Mouse (Mus musculus): Measurements from ENCODE around the gene Dnaic2. TPM values are rescaled to one million over a fixed set of nuclear protein-coding genes. Genes with fewer than 3 reads are reported as not detected.

Dnaic2 gene
- polyA plus RNA-seq, 1 experiment from 2014 or later: not detected

DNA sequence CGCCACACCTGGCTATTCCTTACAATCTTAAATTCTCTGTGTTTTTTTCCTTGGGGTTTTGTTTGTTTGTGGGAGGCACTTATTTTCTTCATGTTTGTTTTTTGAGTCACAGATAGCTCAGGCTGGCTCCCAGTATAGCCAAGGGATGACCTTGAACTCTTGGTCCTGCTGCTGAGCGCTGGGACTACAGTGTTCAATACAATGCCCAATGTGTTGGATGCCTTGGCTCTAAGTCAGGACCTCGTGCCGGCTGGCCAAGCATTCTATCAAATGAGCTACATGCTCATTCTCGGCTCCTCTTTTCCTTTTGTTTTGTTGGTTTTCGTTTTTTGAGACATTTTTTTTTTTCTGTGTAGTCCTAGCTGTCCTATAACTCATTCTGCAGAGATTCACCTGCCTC lies 33.8 kb upstream of the Dnaic2 start:
- WGBS: 83% methylated on average over 6 of the region's 6 CpGs
- no peak for DNase-seq (ENCODE audit: low spot score)
- Histone ChIP-seq H3K4me2 (no peak overlapping the region), H3K4me1 (replicated peaks; ENCODE audit: control insufficient read depth, insufficient read depth, low read length) (peaks cover 3% of the 10 kb centered on the region), H3K27ac (ENCODE audit: low read depth, low read length) (no peak overlapping the region), H3K9me3 (ENCODE audit: control insufficient read depth, low read length) (no peaks in the 10 kb centered on the region), H3K4me3 (ENCODE audit: low read depth, low read length) (no peak overlapping the region), H3K9ac (ENCODE audit: low read depth, low read length) (no peak overlapping the region), H3K36me3 (ENCODE audit: control insufficient read depth, insufficient read depth, low read length) (no peaks in the 10 kb centered on the region), H3K27me3 (replicated peaks; ENCODE audit: control insufficient read depth, insufficient read depth, low read length) (no peaks in the 10 kb centered on the region)
- no peak for ATAC-seq (replicated peaks; ENCODE audit: low FRiP score)

DNA sequence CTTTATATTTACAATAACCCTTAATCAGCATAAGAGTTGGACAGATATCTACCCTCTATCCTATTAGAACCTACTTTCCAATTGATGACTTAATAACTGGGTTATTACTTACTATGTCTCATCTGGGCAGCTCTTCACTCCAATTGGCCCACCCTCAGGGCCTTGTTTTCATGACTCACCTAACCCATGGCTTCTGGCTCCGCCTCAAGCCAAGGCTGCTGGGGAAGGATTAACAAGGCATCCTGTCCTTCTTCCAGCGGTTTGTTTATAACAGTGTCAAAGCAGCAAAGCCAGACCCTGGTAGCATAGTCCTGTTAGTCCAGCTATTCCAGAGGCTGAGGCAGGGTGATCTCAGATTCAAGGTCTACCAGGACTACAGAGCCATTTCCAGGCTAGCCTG lies 32.8 kb upstream of the Dnaic2 start:
- Histone ChIP-seq H3K4me1 (replicated peaks; ENCODE audit: control insufficient read depth, insufficient read depth, low read length) (peaks cover 3% of the 10 kb centered on the region), H3K9ac (ENCODE audit: low read depth, low read length) (no peak overlapping the region), H3K27ac (ENCODE audit: low read depth, low read length) (no peak overlapping the region), H3K9me3 (ENCODE audit: control insufficient read depth, low read length) (no peaks in the 10 kb centered on the region), H3K36me3 (ENCODE audit: control insufficient read depth, insufficient read depth, low read length) (no peaks in the 10 kb centered on the region), H3K27me3 (replicated peaks; ENCODE audit: control insufficient read depth, insufficient read depth, low read length) (no peaks in the 10 kb centered on the region), H3K4me2 (no peak overlapping the region), H3K4me3 (ENCODE audit: low read depth, low read length) (no peak overlapping the region)
- DNase-seq (ENCODE audit: low spot score): no peak
- ATAC-seq (replicated peaks; ENCODE audit: low FRiP score): no peak
- WGBS: 70% methylated on average over 2 of the region's 2 CpGs

DNA sequence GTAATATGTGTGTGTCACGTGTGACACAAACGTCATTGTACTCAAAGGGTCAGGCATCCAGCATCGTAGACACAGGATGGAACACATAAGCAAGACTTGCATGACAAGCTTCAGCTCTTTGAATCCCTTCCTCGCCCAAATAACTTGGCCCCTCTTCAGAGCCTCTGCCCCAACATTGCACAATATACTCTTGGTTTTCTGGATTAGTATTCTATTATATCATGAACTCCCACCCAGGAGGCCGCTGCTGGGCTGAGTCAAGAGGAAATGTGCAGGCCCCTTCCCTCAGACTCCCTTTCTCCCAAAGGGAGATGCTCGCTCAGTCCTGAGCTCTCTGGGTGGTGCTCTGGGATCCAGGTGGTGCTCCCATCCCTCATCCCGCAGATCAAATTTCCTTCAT lies 28.7 kb upstream of the Dnaic2 start:
- Histone ChIP-seq H3K9ac (ENCODE audit: low read depth, low read length) (no peak overlapping the region), H3K4me1 (replicated peaks; ENCODE audit: control insufficient read depth, insufficient read depth, low read length) (no peaks in the 10 kb centered on the region), H3K4me2 (no peak overlapping the region), H3K27me3 (replicated peaks; ENCODE audit: control insufficient read depth, insufficient read depth, low read length) (no peaks in the 10 kb centered on the region), H3K4me3 (ENCODE audit: low read depth, low read length) (no peak overlapping the region), H3K27ac (ENCODE audit: low read depth, low read length) (no peak overlapping the region), H3K9me3 (ENCODE audit: control insufficient read depth, low read length) (no peaks in the 10 kb centered on the region), H3K36me3 (ENCODE audit: control insufficient read depth, insufficient read depth, low read length) (no peaks in the 10 kb centered on the region)
- 88% methylated on average over 7 of the region's 7 CpGs for WGBS
- no peak for DNase-seq (ENCODE audit: low spot score)
- no peak for ATAC-seq (replicated peaks; ENCODE audit: low FRiP score)

DNA sequence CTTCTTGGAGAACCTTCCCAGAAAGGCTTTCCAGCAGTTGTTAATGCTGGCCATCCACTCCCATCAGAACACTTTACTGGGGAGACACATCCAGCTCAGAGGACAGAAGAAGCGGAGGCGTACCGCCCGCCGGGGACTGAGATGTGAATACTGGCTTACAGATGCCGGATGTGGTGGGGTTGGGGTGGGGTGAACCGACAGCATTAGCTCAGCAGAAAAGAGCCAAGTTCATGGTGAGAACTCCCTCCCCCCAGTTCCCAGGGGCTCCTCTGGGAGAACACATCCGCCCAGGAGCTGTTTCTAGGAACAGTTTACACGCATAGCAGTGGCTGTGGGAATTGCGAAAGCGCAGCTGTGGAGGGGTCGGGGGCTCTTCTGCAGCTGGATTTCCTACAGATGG lies 27.7 kb upstream of the Dnaic2 start:
- ATAC-seq (replicated peaks; ENCODE audit: low FRiP score): no peak
- Histone ChIP-seq H3K9ac (ENCODE audit: low read depth, low read length) (no peak overlapping the region), H3K4me1 (replicated peaks; ENCODE audit: control insufficient read depth, insufficient read depth, low read length) (no peaks in the 10 kb centered on the region), H3K27me3 (replicated peaks; ENCODE audit: control insufficient read depth, insufficient read depth, low read length) (no peaks in the 10 kb centered on the region), H3K27ac (ENCODE audit: low read depth, low read length) (no peak overlapping the region), H3K4me3 (ENCODE audit: low read depth, low read length) (no peak overlapping the region), H3K9me3 (ENCODE audit: control insufficient read depth, low read length) (no peaks in the 10 kb centered on the region), H3K4me2 (no peak overlapping the region), H3K36me3 (ENCODE audit: control insufficient read depth, insufficient read depth, low read length) (no peaks in the 10 kb centered on the region)
- DNase-seq (ENCODE audit: low spot score): no peak
- WGBS: 75% methylated on average over 12 of the region's 12 CpGs

DNA sequence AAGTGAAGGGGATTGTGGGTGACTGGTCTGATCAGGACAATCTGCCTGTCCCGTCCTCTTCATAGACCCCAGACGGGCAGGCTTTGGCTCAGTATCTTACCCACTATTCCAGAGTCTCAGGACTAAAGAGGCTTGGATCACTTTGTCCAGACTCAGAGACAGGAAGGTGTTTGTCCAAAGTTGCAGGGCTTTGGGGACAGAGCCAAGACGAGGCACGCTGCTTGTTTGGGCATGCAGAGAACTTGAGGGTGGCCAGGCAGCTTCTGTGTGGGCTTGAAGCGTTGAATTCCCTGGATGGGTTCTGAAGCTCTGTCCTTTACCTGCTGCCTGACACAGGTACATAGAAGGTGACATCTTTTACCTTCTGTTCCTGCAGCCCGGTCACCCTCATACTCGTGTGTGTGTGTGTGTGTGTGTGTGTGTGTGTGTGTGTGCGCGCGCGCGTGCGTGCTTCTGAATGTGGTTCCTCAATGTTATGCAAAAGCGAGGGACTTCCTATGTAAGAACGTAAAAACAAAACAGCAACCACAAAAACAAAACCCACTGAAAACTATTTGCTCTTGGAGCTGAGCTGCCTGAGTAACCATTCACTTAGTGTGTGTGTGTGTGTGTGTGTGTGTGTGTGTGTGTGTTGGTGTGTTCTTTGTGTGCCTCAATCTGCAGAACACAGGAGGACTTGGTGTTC lies 24.8 kb upstream of the Dnaic2 start:
- 87% methylated on average over 15 of the region's 15 CpGs for WGBS
- ATAC-seq (replicated peaks; ENCODE audit: low FRiP score): no peak
- H3K9ac ChIP-seq (ENCODE audit: low read depth, low read length): no peak overlapping the region

DNA sequence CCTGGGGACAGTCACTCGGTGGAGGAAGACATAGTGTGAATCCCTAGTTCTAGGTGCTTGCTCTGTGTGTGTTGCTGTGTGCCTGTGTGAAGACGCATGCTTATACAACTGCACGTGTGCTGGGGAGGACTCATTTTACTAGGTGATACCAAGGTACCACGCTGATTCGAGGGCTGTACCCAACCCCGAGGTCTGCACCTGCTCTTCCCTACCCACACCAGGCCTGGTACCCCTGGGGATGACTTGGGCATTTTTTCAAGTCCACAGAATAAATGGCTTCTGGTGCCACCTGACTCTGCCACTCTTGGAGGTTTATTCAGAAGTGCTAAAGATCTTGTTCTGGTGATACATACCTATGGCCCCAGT lies 24.2 kb upstream of the Dnaic2 start:
- Histone ChIP-seq H3K9ac (ENCODE audit: low read depth, low read length) (no peak overlapping the region), H3K36me3 (ENCODE audit: control insufficient read depth, insufficient read depth, low read length) (no peaks in the 10 kb centered on the region), H3K27ac (ENCODE audit: low read depth, low read length) (no peak overlapping the region), H3K4me3 (ENCODE audit: low read depth, low read length) (no peak overlapping the region), H3K4me2 (no peak overlapping the region), H3K27me3 (replicated peaks; ENCODE audit: control insufficient read depth, insufficient read depth, low read length) (no peaks in the 10 kb centered on the region), H3K9me3 (ENCODE audit: control insufficient read depth, low read length) (no peaks in the 10 kb centered on the region), H3K4me1 (replicated peaks; ENCODE audit: control insufficient read depth, insufficient read depth, low read length) (no peaks in the 10 kb centered on the region)
- WGBS: 82% methylated on average over 6 of the region's 6 CpGs
- DNase-seq (ENCODE audit: low spot score) (no peak), ATAC-seq (replicated peaks; ENCODE audit: low FRiP score) (no peak)

More for the DNA sequence above, 24.8 kb upstream of the Dnaic2 start:
- H3K36me3 ChIP-seq (ENCODE audit: control insufficient read depth, insufficient read depth, low read length): no peaks in the 10 kb centered on the region
- no peaks in the 10 kb centered on the region for H3K27me3 ChIP-seq (replicated peaks; ENCODE audit: control insufficient read depth, insufficient read depth, low read length)
- no peak overlapping the region for H3K4me2 ChIP-seq
- no peaks in the 10 kb centered on the region for H3K4me1 ChIP-seq (replicated peaks; ENCODE audit: control insufficient read depth, insufficient read depth, low read length)
- no peak overlapping the region for H3K27ac ChIP-seq (ENCODE audit: low read depth, low read length)
- H3K4me3 ChIP-seq (ENCODE audit: low read depth, low read length): no peak overlapping the region
- no peaks in the 10 kb centered on the region for H3K9me3 ChIP-seq (ENCODE audit: control insufficient read depth, low read length)
- DNase-seq (ENCODE audit: low spot score): no peak

DNA sequence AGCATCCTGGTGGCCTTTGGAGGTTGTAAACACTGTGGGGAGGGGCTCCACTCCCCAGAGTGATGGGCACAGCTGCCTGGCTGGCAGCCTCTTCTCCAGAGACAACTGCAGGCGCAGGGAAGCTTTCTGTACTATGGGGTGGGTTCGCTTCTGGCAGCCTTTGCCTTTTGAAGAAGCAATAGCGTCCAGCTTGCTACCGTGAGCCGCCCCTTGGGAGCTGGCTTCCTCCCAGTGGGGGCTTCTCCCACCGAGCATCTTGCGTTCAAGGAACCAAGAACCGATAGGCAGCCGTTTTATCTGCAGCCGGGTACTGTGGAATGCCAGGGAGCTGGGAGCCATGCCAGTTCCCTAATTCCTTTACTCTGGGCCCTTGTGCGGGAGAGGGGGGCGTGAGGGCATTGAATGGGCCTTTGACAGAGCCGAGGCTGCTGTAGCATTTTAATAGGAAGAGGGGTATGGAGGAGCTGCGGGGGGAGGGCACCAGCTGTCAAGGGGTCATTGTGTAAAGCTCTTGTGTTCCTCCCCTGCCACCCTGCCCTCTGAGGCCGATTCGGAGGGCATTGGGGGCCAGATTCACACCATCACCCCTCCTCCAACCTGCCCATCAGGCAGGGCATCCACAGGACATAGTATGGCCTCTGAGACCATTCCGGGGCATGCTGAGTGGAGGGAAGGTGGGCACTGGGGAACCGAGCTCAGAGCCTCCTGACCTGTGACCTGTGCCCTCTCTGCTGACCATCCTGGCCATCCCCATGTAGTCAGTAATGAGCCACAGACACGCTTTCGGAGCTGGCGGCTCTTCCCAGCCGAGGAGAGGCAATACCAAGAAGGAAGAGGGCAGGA lies 22.9 kb upstream of the Dnaic2 start:
- no peak for ATAC-seq (replicated peaks; ENCODE audit: low FRiP score)
- DNase-seq (ENCODE audit: low spot score): no peak
- H3K9me3 ChIP-seq (ENCODE audit: control insufficient read depth, low read length): no peaks in the 10 kb centered on the region
- H3K27me3 ChIP-seq (replicated peaks; ENCODE audit: control insufficient read depth, insufficient read depth, low read length): no peaks in the 10 kb centered on the region
- no peak overlapping the region for H3K9ac ChIP-seq (ENCODE audit: low read depth, low read length)
- no peak overlapping the region for H3K4me2 ChIP-seq
- 77% methylated on average over 22 of the region's 22 CpGs for WGBS
- H3K4me1 ChIP-seq (replicated peaks; ENCODE audit: control insufficient read depth, insufficient read depth, low read length): no peaks in the 10 kb centered on the region
- H3K36me3 ChIP-seq (ENCODE audit: control insufficient read depth, insufficient read depth, low read length): no peaks in the 10 kb centered on the region
- no peak overlapping the region for H3K4me3 ChIP-seq (ENCODE audit: low read depth, low read length)
- no peak overlapping the region for H3K27ac ChIP-seq (ENCODE audit: low read depth, low read length)

DNA sequence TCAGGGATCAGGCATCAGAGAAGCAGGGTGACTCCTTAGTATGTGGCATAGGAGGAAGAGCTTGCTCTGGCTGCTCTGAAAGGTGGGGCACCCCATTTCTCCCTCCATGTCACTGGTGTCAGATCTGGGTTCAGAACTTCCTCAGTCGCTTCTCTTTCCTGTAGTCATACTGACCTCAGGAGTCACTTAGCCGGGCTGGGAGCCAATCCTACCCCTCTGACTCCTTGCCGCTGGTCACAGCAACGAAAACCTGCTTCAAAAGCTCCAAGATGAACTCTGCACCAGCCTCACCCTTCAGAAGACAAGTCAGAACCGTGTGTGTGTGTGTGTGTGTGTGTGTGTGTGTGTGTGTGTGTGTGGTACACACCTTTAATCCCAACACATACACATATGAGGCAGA lies 20.9 kb upstream of the Dnaic2 start:
- H3K4me1 ChIP-seq (replicated peaks; ENCODE audit: control insufficient read depth, insufficient read depth, low read length): no peaks in the 10 kb centered on the region
- no peaks in the 10 kb centered on the region for H3K27me3 ChIP-seq (replicated peaks; ENCODE audit: control insufficient read depth, insufficient read depth, low read length)
- no peak overlapping the region for H3K9ac ChIP-seq (ENCODE audit: low read depth, low read length)
- no peak overlapping the region for H3K4me3 ChIP-seq (ENCODE audit: low read depth, low read length)
- no peaks in the 10 kb centered on the region; the same call in 1 of the 2 replicates for H3K36me3 ChIP-seq (ENCODE audit: control insufficient read depth, insufficient read depth, low read length)
- no peak overlapping the region for H3K27ac ChIP-seq (ENCODE audit: low read depth, low read length)
- DNase-seq (ENCODE audit: low spot score) (no peak), ATAC-seq (replicated peaks; ENCODE audit: low FRiP score) (no peak)
- no peak overlapping the region for H3K4me2 ChIP-seq
- 78% methylated on average over 5 of the region's 5 CpGs for WGBS
- no peaks in the 10 kb centered on the region for H3K9me3 ChIP-seq (ENCODE audit: control insufficient read depth, low read length)

DNA sequence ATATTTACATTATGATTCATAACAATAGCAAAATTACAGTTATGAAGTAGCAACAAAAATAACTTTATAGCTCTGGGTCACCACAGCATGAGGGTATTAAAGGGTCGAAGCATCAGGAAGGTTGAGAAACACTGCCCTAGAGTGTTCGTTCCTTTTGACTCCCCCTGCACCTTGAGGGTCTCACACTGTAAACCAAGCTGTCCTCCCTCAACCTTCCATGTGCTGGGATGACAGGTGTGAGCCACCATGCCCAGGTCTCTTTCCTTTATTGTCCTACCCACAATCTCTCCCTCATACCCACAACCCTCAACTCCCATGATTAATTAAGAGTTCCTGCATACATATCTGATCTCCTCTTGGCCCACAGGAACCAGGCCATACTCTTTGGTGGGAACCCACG lies 15.8 kb upstream of the Dnaic2 start:
- Histone ChIP-seq H3K4me3 (ENCODE audit: low read depth, low read length) (no peak overlapping the region), H3K4me1 (replicated peaks; ENCODE audit: control insufficient read depth, insufficient read depth, low read length) (no peaks in the 10 kb centered on the region), H3K9me3 (ENCODE audit: control insufficient read depth, low read length) (no peaks in the 10 kb centered on the region), H3K4me2 (no peak overlapping the region), H3K27me3 (replicated peaks; ENCODE audit: control insufficient read depth, insufficient read depth, low read length) (no peaks in the 10 kb centered on the region), H3K27ac (ENCODE audit: low read depth, low read length) (no peak overlapping the region), H3K36me3 (ENCODE audit: control insufficient read depth, insufficient read depth, low read length) (no peaks in the 10 kb centered on the region; the same call in 1 of the 2 replicates), H3K9ac (ENCODE audit: low read depth, low read length) (no peak overlapping the region)
- DNase-seq (ENCODE audit: low spot score) (no peak), ATAC-seq (replicated peaks; ENCODE audit: low FRiP score) (no peak)
- WGBS: 87% methylated on average over 3 of the region's 3 CpGs
